Mouse (Mus musculus) heart, embryonic 15.5 days (tissue): ENCODE measurements around the gene Bsn. TPM values are rescaled to one million over a fixed set of nuclear protein-coding genes. Genes with fewer than 3 reads are reported as not detected.

Source experiments
- microRNA-seq: library from miRNA; unstranded; fragments of <30 nt; microRNA quantifications from one replicate; pipeline ENCODE4, GENCODE M21; 2016
- polyA plus RNA-seq: library from polyadenylated mRNA; unstranded; fragments of >200 nt; fragmentation: Nextera tagmentation; extraction: Ambion mirVana; gene quantifications from 2 replicates; pipeline ENCODE4 v1.2.1, GENCODE M21; 2015

Gene Bsn
- polyA plus RNA-seq, 1 experiment from 2014 or later = 0.13 TPM

Small RNA genes lying within 50 kb of the gene (microRNA-seq; reads per million reads assigned to microRNA genes)
- gene Gm47303 (not detected), gene Mir7088 (not detected)

Other genes with a start within 250 kb of the Bsn start
- gene Traip, start 240.2 kb downstream of the Bsn start, polyA plus RNA-seq = 10.1 and 13.0 TPM in 2 replicates
- 22.6 and 32.8 TPM in 2 replicates for gene Uba7, start 214.9 kb downstream of the Bsn start, polyA plus RNA-seq
- gene Gm20661, start 207.3 kb downstream of the Bsn start, polyA plus RNA-seq = 2.8 and 4.3 TPM in 2 replicates
- gene Inka1, start 204.5 kb downstream of the Bsn start, polyA plus RNA-seq = 35.7 and 46.9 TPM in 2 replicates
- 5.1 and 6.1 TPM in 2 replicates for gene Cdhr4, start 197.9 kb downstream of the Bsn start, polyA plus RNA-seq
- gene Gm20662, start 194.0 kb downstream of the Bsn start, polyA plus RNA-seq = 0.19 and 0.65 TPM in 2 replicates
- gene Ip6k1, start 187.9 kb downstream of the Bsn start, polyA plus RNA-seq = 34.5 and 42.9 TPM in 2 replicates
- 18.3 and 23.8 TPM in 2 replicates for gene Gmppb, start 141.1 kb downstream of the Bsn start, polyA plus RNA-seq
- 1.5 and 2.3 TPM in 2 replicates for gene Amigo3, start 137.2 kb downstream of the Bsn start, polyA plus RNA-seq
- 0.81 TPM in 1 of 2 replicates, not detected in the other for gene Mst1, start 109.9 kb downstream of the Bsn start, polyA plus RNA-seq
- gene Rnf123, start 107.0 kb downstream of the Bsn start, polyA plus RNA-seq = 29.8 and 33.3 TPM in 2 replicates
- 46.4 and 65.9 TPM in 2 replicates for gene Apeh, start 95.8 kb downstream of the Bsn start, polyA plus RNA-seq
- 128 and 143 TPM in 2 replicates for gene Dag1, start 73.6 kb upstream of the Bsn start, polyA plus RNA-seq
- gene Nicn1, start 100.0 kb upstream of the Bsn start, polyA plus RNA-seq = 23.9 and 29.0 TPM in 2 replicates
- 8.2 and 9.1 TPM in 2 replicates for gene Amt, start 106.5 kb upstream of the Bsn start, polyA plus RNA-seq
- gene Rhoa, start 115.7 kb upstream of the Bsn start, polyA plus RNA-seq = 356 and 369 TPM in 2 replicates
- 31.6 and 34.9 TPM in 2 replicates for gene Tcta, start 115.8 kb upstream of the Bsn start, polyA plus RNA-seq
- gene Gpx1, start 148.5 kb upstream of the Bsn start, polyA plus RNA-seq = 746 and 792 TPM in 2 replicates
- gene Usp4, start 157.5 kb upstream of the Bsn start, polyA plus RNA-seq = 68.3 and 88.0 TPM in 2 replicates
- gene 1700102P08Rik, start 202.4 kb upstream of the Bsn start, polyA plus RNA-seq = 0.38 and 0.53 TPM in 2 replicates
- 0.84 and 1.1 TPM in 2 replicates for gene Ccdc36, start 238.1 kb upstream of the Bsn start, polyA plus RNA-seq
- not detected in 2 replicates for gene BC048562, start 246.1 kb upstream of the Bsn start, polyA plus RNA-seq